Comparison of ENCODE assay signal across 9 mouse cellular contexts in genomic region chr11:32551579-32552297, GRCm38 (mm10). TPM values are rescaled to one million over a fixed set of nuclear protein-coding genes. Genes with fewer than 3 reads are reported as not detected.
DNase-seq lines count a peak whose midpoint lies in the region; ATAC-seq and TF ChIP-seq lines count a peak whose summit lies in the region.
"Had no signal": no experiment of that assay in that cellular context is flagged by ENCODE, and none has a peak within 500 bp of the region (broad histone marks: within the 10 kb centered on the region; RNA-seq: fewer than 3 reads in every experiment).

No protein-coding gene starts in this region.

- TF ChIP-seq CTCF in intestine, postnatal 0 days (IDR thresholded peaks at IDR 0.05; ENCODE audit: low read depth) = no peak

- H3K9ac ChIP-seq in neural tube, embryonic 11.5 days (ENCODE audit: low read length) = no peak overlapping the region
- H3K9ac ChIP-seq in forebrain, embryonic 15.5 days (replicated peaks) = no peak overlapping the region
- H3K9ac ChIP-seq in intestine, postnatal 0 days (ENCODE audit: low read depth, low read length) = no peak overlapping the region
- peak overlapping the region; percentile 23; the same call in 1 of the 2 replicates for H3K9ac ChIP-seq in neural tube, embryonic 13.5 days

- H3K27me3 ChIP-seq in neural tube, embryonic 11.5 days (ENCODE audit: control insufficient read depth, insufficient read depth, low read length) = no peaks in the 10 kb centered on the region
- no peaks in the 10 kb centered on the region for H3K27me3 ChIP-seq in forebrain, embryonic 15.5 days
- H3K27me3 ChIP-seq in intestine, postnatal 0 days (replicated peaks; ENCODE audit: control insufficient read depth, insufficient read depth, low read length) = no peaks in the 10 kb centered on the region
- no peaks in the 10 kb centered on the region for H3K27me3 ChIP-seq in neural tube, embryonic 13.5 days

- WGBS in neural tube, embryonic 11.5 days = 69% methylated on average over 12 of the region's 12 CpGs
- WGBS in forebrain, embryonic 15.5 days = 34% methylated on average over 12 of the region's 12 CpGs
- WGBS in intestine, postnatal 0 days = 44% methylated on average over 12 of the region's 12 CpGs
- WGBS in neural tube, embryonic 13.5 days = 50% methylated on average over 12 of the region's 12 CpGs

- no peak overlapping the region for H3K4me3 ChIP-seq in neural tube, embryonic 11.5 days (ENCODE audit: low read depth, low read length)
- no peak overlapping the region for H3K4me3 ChIP-seq in forebrain, embryonic 15.5 days
- H3K4me3 ChIP-seq in intestine, postnatal 0 days (ENCODE audit: low read depth, low read length) = no peak overlapping the region
- no peak overlapping the region for H3K4me3 ChIP-seq in neural tube, embryonic 13.5 days

- peak; percentile 31; the same call in 1 of the 2 replicates for ATAC-seq in neural tube, embryonic 11.5 days (ENCODE audit: insufficient read depth, low FRiP score, low TSS enrichment)
- peak; percentile 55 for ATAC-seq in forebrain, embryonic 15.5 days (replicated peaks)
- no peak for ATAC-seq in intestine, postnatal 0 days
- ATAC-seq in neural tube, embryonic 13.5 days (ENCODE audit: low read depth) = peak; percentile 66

- H3K27ac ChIP-seq in neural tube, embryonic 11.5 days (ENCODE audit: low read depth, low read length) = 0 out of 2 replicates have a peak overlapping the region, but pooled peaks have one; percentile 6
- no peak overlapping the region for H3K27ac ChIP-seq in forebrain, embryonic 15.5 days (replicated peaks)
- H3K27ac ChIP-seq in intestine, postnatal 0 days (ENCODE audit: low read depth, low read length) = peak overlapping the region; percentile 7; the same call in 1 of the 2 replicates
- peak overlapping the region; percentile 70 for H3K27ac ChIP-seq in neural tube, embryonic 13.5 days (replicated peaks)

- H3K36me3 ChIP-seq in neural tube, embryonic 11.5 days (ENCODE audit: control insufficient read depth, insufficient read depth, low read length) = no peaks in the 10 kb centered on the region
- no peaks in the 10 kb centered on the region for H3K36me3 ChIP-seq in forebrain, embryonic 15.5 days
- peaks cover 3% of the 10 kb centered on the region; the same call in 1 of the 2 replicates for H3K36me3 ChIP-seq in intestine, postnatal 0 days (ENCODE audit: control insufficient read depth, insufficient read depth)
- no peaks in the 10 kb centered on the region for H3K36me3 ChIP-seq in neural tube, embryonic 13.5 days

- H3K9me3 ChIP-seq in neural tube, embryonic 11.5 days (ENCODE audit: control insufficient read depth, low read length) = no peaks in the 10 kb centered on the region
- no peaks in the 10 kb centered on the region for H3K9me3 ChIP-seq in forebrain, embryonic 15.5 days
- no peaks in the 10 kb centered on the region for H3K9me3 ChIP-seq in intestine, postnatal 0 days (ENCODE audit: control insufficient read depth)
- H3K9me3 ChIP-seq in neural tube, embryonic 13.5 days = no peaks in the 10 kb centered on the region
- H3K9me3 ChIP-seq: G1E had no signal

- peaks cover 17% of the 10 kb centered on the region for H3K4me1 ChIP-seq in neural tube, embryonic 11.5 days (ENCODE audit: control insufficient read depth, insufficient read depth, low read length)
- H3K4me1 ChIP-seq in forebrain, embryonic 15.5 days = peaks cover 21% of the 10 kb centered on the region
- 0 out of 2 replicates have a peak, but pooled peaks cover 10% of the 10 kb centered on the region for H3K4me1 ChIP-seq in intestine, postnatal 0 days (replicated peaks; ENCODE audit: control insufficient read depth, insufficient read depth, low read length)
- peaks cover 51% of the 10 kb centered on the region for H3K4me1 ChIP-seq in neural tube, embryonic 13.5 days (replicated peaks)

- no peak for DNase-seq in neural tube, embryonic 11.5 days (ENCODE audit: low spot score)
- no peak for DNase-seq in neural tube, embryonic 10.5 days (ENCODE audit: extremely low spot score, low spot score)
- DNase-seq in thymus, postnatal 36 days = no peak
- DNase-seq in spleen, postnatal 14 days (ENCODE audit: low spot score in 2 of 2) = no peak
- DNase-seq: right cerebral cortex, postnatal 4 days had no signal

- H3K4me2 ChIP-seq in neural tube, embryonic 11.5 days (ENCODE audit: low read depth) = no peak overlapping the region
- no peak overlapping the region for H3K4me2 ChIP-seq in forebrain, embryonic 15.5 days (replicated peaks)
- H3K4me2 ChIP-seq in intestine, postnatal 0 days (replicated peaks; ENCODE audit: low read depth) = no peak overlapping the region
- no peak overlapping the region for H3K4me2 ChIP-seq in neural tube, embryonic 13.5 days

RNA-seq across cellular contexts. Expression of gene Stk10, which starts 18.6 kb away (rescaled TPM):
- 2.1 and 2.4 TPM in 2 replicates for polyA plus RNA-seq in neural tube, embryonic 11.5 days (2014; fragmentation: Nextera tagmentation; extraction: Ambion mirVana)
- 1.4 and 2.1 TPM in 2 replicates for polyA plus RNA-seq in forebrain, embryonic 15.5 days (2015; fragmentation: Nextera tagmentation; extraction: Ambion mirVana)
- polyA plus RNA-seq in intestine, postnatal 0 days (2015; fragmentation: Nextera tagmentation; extraction: Ambion mirVana) = 2.6 and 2.7 TPM in 2 replicates
- 2.5 and 2.6 TPM in 2 replicates for polyA plus RNA-seq in neural tube, embryonic 13.5 days (2015; fragmentation: Nextera tagmentation; extraction: Ambion mirVana)

RNA-seq across cellular contexts. Expression of gene Efcab9, which starts 19.9 kb away (rescaled TPM):
- polyA plus RNA-seq in neural tube, embryonic 11.5 days (2014; fragmentation: Nextera tagmentation; extraction: Ambion mirVana) = 0.41 TPM in 1 of 2 replicates, not detected in the other
- polyA plus RNA-seq in forebrain, embryonic 15.5 days (2015; fragmentation: Nextera tagmentation; extraction: Ambion mirVana) = 0.55 TPM in 1 of 2 replicates, not detected in the other
- polyA plus RNA-seq in intestine, postnatal 0 days (2015; fragmentation: Nextera tagmentation; extraction: Ambion mirVana) = 0.21 and 0.58 TPM in 2 replicates
- 0.36 TPM in 1 of 2 replicates, not detected in the other for polyA plus RNA-seq in neural tube, embryonic 13.5 days (2015; fragmentation: Nextera tagmentation; extraction: Ambion mirVana)
- polyA plus RNA-seq: G1E had no signal
